Mouse (Mus musculus) limb, embryonic 12.5 days (tissue): Measurements from ENCODE around the gene Pigk. TPM values are rescaled to one million over a fixed set of nuclear protein-coding genes. Genes with fewer than 3 reads are reported as not detected.

Experiments used
- ATAC-seq: fragments of 200-750 bp; cut with Nextera tagmentation; 2 replicates; pipeline ENCODE4 v1.8.0; 2017; ENCODE audit warnings: low read depth, moderate TSS enrichment; ENCODE audit not compliant: insufficient number of reproducible peaks, insufficient read depth, low FRiP score, low TSS enrichment
- H3K27ac ChIP-seq: fragments of 300-500 bp; sonication (generic); 2 replicates; pipeline ENCODE4 v1.5.1; 2016; ENCODE audit warnings: mild to moderate bottlenecking, moderate library complexity
- H3K27me3 ChIP-seq: fragments of 300-500 bp; sonication (generic); 2 replicates; pipeline ENCODE4 v1.6.1; 2016; ENCODE audit warnings: mild to moderate bottlenecking, moderate library complexity
- H3K36me3 ChIP-seq: fragments of 300-500 bp; sonication (generic); 2 replicates; pipeline ENCODE4 v1.6.1; 2016; ENCODE audit warnings: mild to moderate bottlenecking, moderate library complexity
- H3K4me1 ChIP-seq: fragments of 300-500 bp; sonication (generic); replicated peaks from 2 replicates; pipeline ENCODE4 v1.6.1; 2016
- H3K4me2 ChIP-seq: fragments of 300-500 bp; sonication (generic); 2 replicates; pipeline ENCODE4 v1.6.1; 2016; ENCODE audit warnings: mild to moderate bottlenecking, moderate library complexity
- H3K4me3 ChIP-seq: fragments of 300-500 bp; sonication (generic); replicated peaks from 2 replicates; pipeline ENCODE4 v1.5.1; 2016; ENCODE audit warnings: mild to moderate bottlenecking
- H3K9ac ChIP-seq: fragments of 300-500 bp; sonication (generic); replicated peaks from 2 replicates; pipeline ENCODE4 v1.6.1; 2016; ENCODE audit warnings: mild to moderate bottlenecking, moderate library complexity
- H3K9me3 ChIP-seq: fragments of 300-500 bp; sonication (generic); 2 replicates; pipeline ENCODE4 v1.6.1; 2016; ENCODE audit warnings: mild to moderate bottlenecking, moderate library complexity
- WGBS: fragments of 180-500 bp; shearing (Covaris S2); methylation state at CpG from one replicate; pipeline ENCODE4 v1.1.7; 2016; 5-methylcytosine and 5-hydroxymethylcytosine counted together
- polyA plus RNA-seq: library from polyadenylated mRNA; unstranded; fragments of >200 nt; fragmentation: Nextera tagmentation; extraction: Ambion mirVana; gene quantifications from 2 replicates; pipeline ENCODE4 v1.2.1, GENCODE M21; 2016

Gene Pigk
- polyA plus RNA-seq, 1 experiment from 2014 or later, result 49.4 TPM

- no peaks in the 10 kb centered on the region for H3K4me1 ChIP-seq
- ATAC-seq, result no peak
- no peak overlapping the region for H3K27ac ChIP-seq
- H3K4me2 ChIP-seq, result no peak overlapping the region
- H3K27me3 ChIP-seq, result no peaks in the 10 kb centered on the region
- no peak overlapping the region for H3K9ac ChIP-seq
- H3K36me3 ChIP-seq, result no peaks in the 10 kb centered on the region
- H3K4me3 ChIP-seq, result no peak overlapping the region
- no peaks in the 10 kb centered on the region for H3K9me3 ChIP-seq
- WGBS, result 88% methylated on average over 6 of the region's 6 CpGs
These were observed 293.0 kb downstream of the Pigk start for GRCm38 (mm10) chr3:153006893-153007292.

- Histone ChIP-seq H3K9ac (no peak overlapping the region), H3K9me3 (0 out of 2 replicates have a peak, but pooled peaks cover 3% of the 10 kb centered on the region), H3K4me3 (no peak overlapping the region), H3K36me3 (no peaks in the 10 kb centered on the region), H3K27ac (no peak overlapping the region), H3K4me1 (no peaks in the 10 kb centered on the region), H3K27me3 (no peaks in the 10 kb centered on the region), H3K4me2 (no peak overlapping the region)
- WGBS, result 61% methylated on average over 8 of the region's 8 CpGs
- ATAC-seq, result no peak
These were observed 302.5 kb downstream of the Pigk start for GRCm38 (mm10) chr3:153016355-153016754.

GRCm38 (mm10) chr3:153018051-153018450 is 304.2 kb downstream of the Pigk start:
- no peak overlapping the region for H3K4me2 ChIP-seq
- H3K4me3 ChIP-seq, result no peak overlapping the region
- no peak for ATAC-seq
- no peaks in the 10 kb centered on the region for H3K4me1 ChIP-seq
- no peak overlapping the region for H3K27ac ChIP-seq
- no peaks in the 10 kb centered on the region for H3K36me3 ChIP-seq
- WGBS, result 64% methylated on average over 10 of the region's 10 CpGs
- no peaks in the 10 kb centered on the region for H3K27me3 ChIP-seq
- no peak overlapping the region for H3K9ac ChIP-seq
- 0 out of 2 replicates have a peak, but pooled peaks cover 3% of the 10 kb centered on the region for H3K9me3 ChIP-seq

GRCm38 (mm10) chr3:153024016-153024415 is 310.1 kb downstream of the Pigk start:
- 0 out of 2 replicates have a peak, but pooled peaks cover under 1% of the 10 kb centered on the region for H3K9me3 ChIP-seq
- H3K4me3 ChIP-seq, result no peak overlapping the region
- H3K9ac ChIP-seq, result no peak overlapping the region
- no peak for ATAC-seq
- H3K4me1 ChIP-seq, result no peaks in the 10 kb centered on the region
- H3K36me3 ChIP-seq, result no peaks in the 10 kb centered on the region
- no peak overlapping the region for H3K27ac ChIP-seq
- no peaks in the 10 kb centered on the region for H3K27me3 ChIP-seq
- no peak overlapping the region for H3K4me2 ChIP-seq
- WGBS, result 86% methylated on average over 11 of the region's 11 CpGs

Other genes starting within 250 kb of the Pigk start
- gene Ak5, start 45.7 kb upstream of the Pigk start, polyA plus RNA-seq, result 1.7 and 1.8 TPM in 2 replicates